Comparison of ENCODE assay signal across 22 mouse cellular contexts in the genomic region with DNA sequence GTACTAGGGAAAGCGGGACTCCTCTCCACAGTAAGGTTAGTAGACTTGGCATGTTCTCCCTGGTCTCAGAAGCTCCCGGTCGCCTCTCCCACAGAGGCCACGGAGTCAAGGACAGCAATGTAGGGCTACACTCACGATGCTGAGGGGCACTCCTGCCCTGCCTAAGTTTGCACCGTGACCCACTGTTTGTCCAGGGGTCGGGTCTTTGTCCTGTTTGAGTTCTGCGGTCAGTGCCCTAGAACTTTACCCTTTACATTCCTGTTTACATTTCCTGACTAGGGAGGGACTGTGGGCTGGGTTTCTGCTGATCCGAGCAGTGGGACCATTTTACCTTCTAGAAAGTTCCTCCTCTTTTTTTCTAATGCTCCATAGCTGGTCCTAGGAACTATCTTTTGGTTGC. TPM values are rescaled to one million over a fixed set of nuclear protein-coding genes. Genes with fewer than 3 reads are reported as not detected.
DNase-seq lines count a peak whose midpoint lies in the region; ATAC-seq lines count a peak whose summit lies in the region.
"Had no signal": no experiment of that assay in that cellular context is flagged by ENCODE, and none has a peak within 500 bp of the region (broad histone marks: within the 10 kb centered on the region; RNA-seq: fewer than 3 reads in every experiment).

No protein-coding gene starts in this region.

- H3K27me3 ChIP-seq in heart, embryonic 15.5 days = no peaks in the 10 kb centered on the region
- H3K27me3 ChIP-seq in limb, embryonic 10.5 days (ENCODE audit: low read depth, poor library complexity, severe bottlenecking) = no peaks in the 10 kb centered on the region
- no peaks in the 10 kb centered on the region for H3K27me3 ChIP-seq in liver, embryonic 16.5 days (ENCODE audit: control insufficient read depth, insufficient read depth, low read depth, low read length)
- H3K27me3 ChIP-seq: limb, embryonic 13.5 days; neural tube, embryonic 13.5 days had no signal

- H3K9ac ChIP-seq in heart, embryonic 15.5 days = no peak overlapping the region
- H3K9ac ChIP-seq in liver, embryonic 16.5 days (ENCODE audit: low read depth, low read length) = no peak overlapping the region
- H3K9ac ChIP-seq: hindbrain, embryonic 13.5 days; limb, embryonic 13.5 days; neural tube, embryonic 13.5 days had no signal

- no peak overlapping the region for H3K4me2 ChIP-seq in heart, embryonic 15.5 days
- H3K4me2 ChIP-seq in liver, embryonic 16.5 days (ENCODE audit: low read depth, low read length) = no peak overlapping the region
- H3K4me2 ChIP-seq: hindbrain, embryonic 13.5 days; limb, embryonic 13.5 days; neural tube, embryonic 13.5 days had no signal

- no peaks in the 10 kb centered on the region for H3K9me3 ChIP-seq in heart, embryonic 15.5 days (replicated peaks)
- H3K9me3 ChIP-seq in limb, embryonic 10.5 days (replicated peaks) = no peaks in the 10 kb centered on the region
- H3K9me3 ChIP-seq in liver, embryonic 16.5 days (replicated peaks; ENCODE audit: control insufficient read depth, low read length) = no peaks in the 10 kb centered on the region
- H3K9me3 ChIP-seq: G1E; hindbrain, embryonic 13.5 days; limb, embryonic 13.5 days; midbrain, embryonic 10.5 days; neural tube, embryonic 13.5 days had no signal

- H3K4me3 ChIP-seq in heart, embryonic 15.5 days = no peak overlapping the region
- no peak overlapping the region for H3K4me3 ChIP-seq in limb, embryonic 10.5 days
- no peak overlapping the region for H3K4me3 ChIP-seq in liver, embryonic 16.5 days (ENCODE audit: low read depth, low read length)
- H3K4me3 ChIP-seq: erythroblast, embryonic 14.5 days; hindbrain, embryonic 13.5 days; limb, embryonic 13.5 days; midbrain, embryonic 10.5 days; neural tube, embryonic 13.5 days had no signal

- no peak for ATAC-seq in heart, embryonic 15.5 days (replicated peaks; ENCODE audit: insufficient number of reproducible peaks, insufficient read depth, low FRiP score, low read depth)
- peak; percentile 49 for ATAC-seq in liver, embryonic 16.5 days (ENCODE audit: low read depth)
- no peak for ATAC-seq in megakaryocyte progenitor cell, adult 5-6 weeks (replicated peaks; ENCODE audit: poor library complexity)
- ATAC-seq: CD4-positive, CD25-positive, alpha-beta regulatory T cell, adult 4 months; forebrain, embryonic 14.5 days had no signal

- H3K27ac ChIP-seq in heart, embryonic 15.5 days = peak overlapping the region; percentile 47
- peak overlapping the region; percentile 92 for H3K27ac ChIP-seq in limb, embryonic 10.5 days
- peak overlapping the region; percentile 82 for H3K27ac ChIP-seq in liver, embryonic 16.5 days (ENCODE audit: low read length)
- H3K27ac ChIP-seq: hindbrain, embryonic 13.5 days; limb, embryonic 13.5 days; neural tube, embryonic 13.5 days had no signal

- DNase-seq in cerebellum, adult 11-12 months = peak; percentile 11
- DNase-seq in cerebellum, postnatal 10 days = no peak
- no peak for DNase-seq in heart, adult 11 months
- DNase-seq in limb, embryonic 10.5 days (ENCODE audit: low spot score) = no peak
- DNase-seq in spleen, adult 18-20 months = no peak
- DNase-seq: cerebellum, postnatal 14 days; kidney, adult 11 months; kidney, postnatal 10 days; layer of hippocampus, adult 9-11 months; lung, postnatal 10 days; right cerebral cortex, postnatal 25 days had no signal

- peaks cover 74% of the 10 kb centered on the region for H3K4me1 ChIP-seq in heart, embryonic 15.5 days (replicated peaks)
- H3K4me1 ChIP-seq in limb, embryonic 10.5 days = peaks cover 86% of the 10 kb centered on the region
- H3K4me1 ChIP-seq in liver, embryonic 16.5 days (ENCODE audit: control insufficient read depth, low read depth, low read length) = peaks cover 14% of the 10 kb centered on the region

- no peaks in the 10 kb centered on the region for H3K36me3 ChIP-seq in heart, embryonic 15.5 days
- H3K36me3 ChIP-seq in limb, embryonic 10.5 days = no peaks in the 10 kb centered on the region
- no peaks in the 10 kb centered on the region for H3K36me3 ChIP-seq in liver, embryonic 16.5 days (ENCODE audit: control insufficient read depth, insufficient read depth)
- H3K36me3 ChIP-seq: G1E; hindbrain, embryonic 13.5 days; limb, embryonic 13.5 days; midbrain, embryonic 10.5 days; neural tube, embryonic 13.5 days had no signal

- WGBS in heart, embryonic 15.5 days = 76% methylated on average over 9 of the region's 9 CpGs
- 86% methylated on average over 9 of the region's 9 CpGs for WGBS in limb, embryonic 10.5 days
- 51% methylated on average over 9 of the region's 9 CpGs for WGBS in liver, embryonic 16.5 days (ENCODE audit: insufficient replicate concordance)

RNA-seq across cellular contexts. Expression of gene Mrpl23, which starts 34.0 kb away (rescaled TPM):
- 17.0 and 18.7 TPM in 2 replicates for polyA plus RNA-seq in heart, embryonic 15.5 days (2015; fragmentation: Nextera tagmentation; extraction: Ambion mirVana)
- polyA plus RNA-seq in limb, embryonic 10.5 days (2016; fragmentation: Nextera tagmentation; extraction: Ambion mirVana) = 25.9 and 33.7 TPM in 2 replicates
- polyA plus RNA-seq in liver, embryonic 16.5 days (2015; fragmentation: Nextera tagmentation; extraction: Ambion mirVana) = 10.9 and 11.4 TPM in 2 replicates
- 10.4 and 11.8 TPM in 2 replicates for total RNA-seq in megakaryocyte progenitor cell, adult 5-6 weeks (2015)
- 45.9 and 63.4 TPM in 2 replicates for total RNA-seq in megakaryocyte progenitor cell, adult 5-6 weeks (2017)
